Mouse (Mus musculus) megakaryocyte, adult 5-6 weeks (primary cell): ENCODE measurements around the gene Polr2b. TPM values are rescaled to one million over a fixed set of nuclear protein-coding genes. Genes with fewer than 3 reads are reported as not detected.

Experiments
- ATAC-seq: 2 replicates; pipeline ENCODE4 v1.8.0; 2016; ENCODE audit warnings: mild to moderate bottlenecking, inconsistent platforms; ENCODE audit not compliant: poor library complexity, severe bottlenecking
- total RNA-seq, 2 experiments: library from RNA; stranded (forward) in 1 of 2; stranded (reverse) in 1 of 2; fragments of 153-499, 151-499 nt in 1 of 2; fragments of 221-1000, 200-1000 nt in 1 of 2; gene quantifications; 2 replicates each; pipeline versions ENCODE4 v1.2.3 to v1.2.4; 2015 to 2017

Polr2b gene
- total RNA-seq (2015): 60.9 and 79.2 TPM in 2 replicates
- 100 and 101 TPM in 2 replicates for total RNA-seq (2017)

GRCm38 (mm10) chr5:77309924-77310772 is at the start of gene Polr2b, which contains the start of gene Noa1:
TSS of gene Polr2b (plus strand) at chr5:77310147.
TSS of gene Noa1 (minus strand) at chr5:77310084.
- ATAC-seq: peak; percentile 91

- no peak for ATAC-seq
These were observed 48.8 kb upstream of the Polr2b start for GRCm38 (mm10) chr5:77261137-77261536.

- ATAC-seq: no peak
These were observed 47.8 kb upstream of the Polr2b start for GRCm38 (mm10) chr5:77262105-77262504.

- ATAC-seq: peak; percentile 72
These were observed 44.8 kb upstream of the Polr2b start, which contains the start of gene Rest for GRCm38 (mm10) chr5:77265081-77265670. TSS of gene Rest (plus strand) at chr5:77265491.

- peak; percentile 52 for ATAC-seq
These were observed 44.3 kb upstream of the Polr2b start for GRCm38 (mm10) chr5:77265671-77266065.

GRCm38 (mm10) chr5:77266066-77266885 is 43.7 kb upstream of the Polr2b start:
- peak; percentile 27 for ATAC-seq

GRCm38 (mm10) chr5:77266886-77267401 is 43.0 kb upstream of the Polr2b start:
- ATAC-seq: peak; percentile 39

GRCm38 (mm10) chr5:77267441-77267840 is 42.5 kb upstream of the Polr2b start:
- ATAC-seq: no peak

- no peak for ATAC-seq
These were observed 41.9 kb upstream of the Polr2b start for GRCm38 (mm10) chr5:77267957-77268624.

- no peak for ATAC-seq
These were observed 40.5 kb upstream of the Polr2b start for GRCm38 (mm10) chr5:77269399-77269798.

GRCm38 (mm10) chr5:77273151-77273550 is 36.8 kb upstream of the Polr2b start:
- 0 out of 2 replicates have a peak, but pooled peaks have one; percentile 40 for ATAC-seq

- ATAC-seq: peak; percentile 82
These were observed 34.0 kb upstream of the Polr2b start for GRCm38 (mm10) chr5:77275950-77276349.

- no peak for ATAC-seq
These were observed 32.7 kb upstream of the Polr2b start for GRCm38 (mm10) chr5:77277204-77277603.

GRCm38 (mm10) chr5:77281518-77282174 is 28.3 kb upstream of the Polr2b start:
- no peak for ATAC-seq

- no peak for ATAC-seq
These were observed 27.7 kb upstream of the Polr2b start for GRCm38 (mm10) chr5:77282242-77282641.

- ATAC-seq: no peak
These were observed 24.3 kb upstream of the Polr2b start for GRCm38 (mm10) chr5:77285685-77286084.

- ATAC-seq: no peak
These were observed 23.0 kb upstream of the Polr2b start for GRCm38 (mm10) chr5:77286904-77287303.

GRCm38 (mm10) chr5:77287901-77288300 is 22.0 kb upstream of the Polr2b start:
- ATAC-seq: no peak

- peak; percentile 39 for ATAC-seq
These were observed 20.3 kb upstream of the Polr2b start for GRCm38 (mm10) chr5:77289686-77290085.

- ATAC-seq: no peak
These were observed 19.3 kb upstream of the Polr2b start for GRCm38 (mm10) chr5:77290606-77291005.
